Mouse (Mus musculus) liver, postnatal 0 days (tissue): ENCODE results near the gene Apc2. TPM values are rescaled to one million over a fixed set of nuclear protein-coding genes. Genes with fewer than 3 reads are reported as not detected.

Experiments
- ATAC-seq: fragments of 200-750 bp; cut with Nextera tagmentation; 2 replicates; pipeline ENCODE4 v1.8.0; 2017; ENCODE audit warnings: mild to moderate bottlenecking, moderate library complexity
- DNase-seq: peaks from one replicate; pipeline ENCODE4 v3.0.0-alpha.2; 2016
- H3K27ac ChIP-seq: fragments of 300-500 bp; sonication (generic); 2 replicates; pipeline ENCODE4 v1.5.1; 2014; ENCODE audit warnings: antibody characterized with exemption, moderate library complexity, mild to moderate bottlenecking, low read depth
- H3K27me3 ChIP-seq: fragments of 300-500 bp; sonication (generic); 2 replicates; pipeline ENCODE4 v1.6.1; 2014; ENCODE audit warnings: low read length, control low read depth, mixed read lengths; ENCODE audit not compliant: insufficient read depth
- H3K36me3 ChIP-seq: fragments of 300-500 bp; sonication (generic); replicated peaks from 2 replicates; pipeline ENCODE4 v1.6.1; 2014; ENCODE audit warnings: mild to moderate bottlenecking, control low read depth, low read length, moderate library complexity, mixed read lengths; ENCODE audit not compliant: insufficient read depth
- H3K4me1 ChIP-seq: fragments of 300-500 bp; sonication (generic); 2 replicates; pipeline ENCODE4 v1.6.1; 2014; ENCODE audit warnings: antibody characterized with exemption, mild to moderate bottlenecking, control low read depth; ENCODE audit not compliant: insufficient read depth
- H3K4me2 ChIP-seq: fragments of 300-500 bp; sonication (generic); 2 replicates; pipeline ENCODE4 v1.6.1; 2014; ENCODE audit warnings: low read depth, mild to moderate bottlenecking, low read length, moderate library complexity, mixed read lengths
- H3K4me3 ChIP-seq: fragments of 300-500 bp; sonication (generic); 2 replicates; pipeline ENCODE4 v1.5.1; 2014; ENCODE audit warnings: low read depth, low read length
- H3K9ac ChIP-seq: fragments of 300-500 bp; sonication (generic); replicated peaks from 2 replicates; pipeline ENCODE4 v1.6.1; 2014; ENCODE audit warnings: mild to moderate bottlenecking, moderate library complexity
- H3K9me3 ChIP-seq: fragments of 300-500 bp; sonication (generic); 2 replicates; pipeline ENCODE4 v1.6.1; 2016; ENCODE audit warnings: mild to moderate bottlenecking, control low read depth, low read length, mixed read lengths
- CTCF ChIP-seq: sonication (generic); IDR thresholded peaks from 2 replicates; pipeline ENCODE4 v1.5.1; 2016; ENCODE audit warnings: antibody characterized with exemption, low read depth
- EP300 ChIP-seq: IDR thresholded peaks from 2 replicates; pipeline ENCODE4 v1.6.1; 2016; ENCODE audit warnings: antibody characterized with exemption, low read depth, mild to moderate bottlenecking
- WGBS: fragments of 180-500 bp; shearing (Covaris S2); extraction: QIAGEN DNeasy Blood & Tissue Kit; methylation state at CpG from one replicate; pipeline ENCODE4 v1.1.7; 2014; ENCODE audit not compliant: insufficient replicate concordance; 5-methylcytosine and 5-hydroxymethylcytosine counted together
- polyA plus RNA-seq: library from polyadenylated mRNA; unstranded; fragments of >200 nt; fragmentation: Nextera tagmentation; extraction: Ambion mirVana; gene quantifications from 2 replicates; pipeline ENCODE4 v1.2.1, GENCODE M21; 2015

Apc2 gene
- polyA plus RNA-seq, 1 experiment from 2014 or later: 0.05 TPM

DNA sequence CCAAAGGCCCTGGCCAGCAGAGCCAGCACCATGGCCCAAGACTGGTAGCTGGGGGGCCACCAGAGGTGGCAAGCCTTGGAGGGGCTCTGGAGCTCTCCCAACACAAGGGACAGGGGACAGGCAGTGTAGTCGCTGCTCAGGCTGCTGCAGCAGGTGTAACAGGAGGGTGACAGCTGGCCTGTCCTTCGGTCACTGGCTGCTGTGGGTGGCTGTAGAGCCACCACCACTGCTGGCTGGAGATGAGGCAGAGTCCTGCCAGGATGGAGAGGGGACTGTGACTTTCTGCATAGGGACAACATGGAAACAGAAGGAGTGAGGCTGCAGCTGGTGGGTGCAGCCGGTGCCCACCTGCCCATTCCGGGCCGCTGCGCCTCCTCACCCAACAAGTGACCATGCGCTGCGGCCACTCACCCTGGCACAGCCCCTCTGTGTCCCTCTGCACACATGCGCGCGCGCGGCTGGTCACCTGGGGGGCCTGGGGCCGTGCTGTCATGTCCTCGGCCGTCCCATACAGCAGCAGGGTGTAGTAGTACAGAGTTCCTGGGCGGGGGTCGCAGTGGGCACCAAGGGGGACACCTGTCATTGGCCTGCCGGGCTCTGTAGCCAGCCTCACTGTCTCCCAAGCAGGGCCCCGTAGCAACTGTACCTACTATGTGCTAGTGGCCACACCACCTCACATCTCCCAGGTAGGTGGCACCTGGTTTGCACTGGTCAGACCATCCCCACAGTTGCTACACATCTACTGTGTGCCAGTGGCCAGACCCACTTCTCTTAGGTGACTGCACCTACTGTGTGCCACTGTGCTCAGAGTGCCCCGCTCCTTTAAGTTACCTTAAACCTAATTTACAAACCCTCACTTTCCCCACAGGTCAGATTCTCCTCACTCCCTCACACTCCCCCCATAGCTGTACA, 26.1 kb downstream of the Apc2 start:
- 85% methylated on average over 21 of the region's 21 CpGs for WGBS
- no peaks in the 10 kb centered on the region for H3K27me3 ChIP-seq
- H3K4me3 ChIP-seq: peak overlapping the region; percentile 66; the same call in 1 of the 2 replicates
- DNase-seq: no peak
- H3K9me3 ChIP-seq: no peaks in the 10 kb centered on the region
- TF ChIP-seq EP300: no peak
- no peak for TF ChIP-seq CTCF
- peak overlapping the region; percentile 95 for H3K27ac ChIP-seq
- H3K4me2 ChIP-seq: peak overlapping the region; percentile 100
- ATAC-seq: no peak
- peak overlapping the region; percentile 78 for H3K9ac ChIP-seq
- peaks cover 17% of the 10 kb centered on the region for H3K36me3 ChIP-seq
- peaks cover 41% of the 10 kb centered on the region for H3K4me1 ChIP-seq

DNA sequence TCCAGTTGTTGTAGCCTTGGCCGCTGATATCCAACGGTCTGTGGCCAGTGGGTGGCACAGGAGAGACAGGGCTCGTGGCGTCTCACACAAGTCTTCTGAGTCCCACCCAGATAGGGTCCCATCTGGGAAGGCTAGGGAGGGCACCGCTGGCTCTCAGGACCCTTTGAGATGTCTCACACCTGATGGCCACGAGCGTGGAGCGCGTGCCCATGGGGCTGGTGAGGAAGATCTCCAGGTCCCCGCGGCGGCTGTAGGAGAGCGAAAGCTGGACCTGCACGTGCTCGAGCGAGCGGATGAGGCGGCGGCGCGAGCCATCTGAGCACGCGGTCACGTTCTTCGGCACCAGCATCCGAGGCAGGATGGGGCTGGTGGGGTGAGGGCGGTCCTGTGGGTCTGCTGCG, 27.0 kb downstream of the Apc2 start:
- H3K27ac ChIP-seq: peak overlapping the region; percentile 95
- peak overlapping the region; percentile 78 for H3K9ac ChIP-seq
- H3K27me3 ChIP-seq: no peaks in the 10 kb centered on the region
- peak overlapping the region; percentile 100 for H3K4me2 ChIP-seq
- H3K4me3 ChIP-seq: peak overlapping the region; percentile 66
- H3K4me1 ChIP-seq: peaks cover 33% of the 10 kb centered on the region
- DNase-seq (peak; percentile 65), ATAC-seq (peak; percentile 24)
- TF ChIP-seq EP300: no peak
- TF ChIP-seq CTCF: peak; percentile 29
- H3K36me3 ChIP-seq: peaks cover 13% of the 10 kb centered on the region
- 1% methylated on average over 28 of the region's 28 CpGs for WGBS
- no peaks in the 10 kb centered on the region for H3K9me3 ChIP-seq

DNA sequence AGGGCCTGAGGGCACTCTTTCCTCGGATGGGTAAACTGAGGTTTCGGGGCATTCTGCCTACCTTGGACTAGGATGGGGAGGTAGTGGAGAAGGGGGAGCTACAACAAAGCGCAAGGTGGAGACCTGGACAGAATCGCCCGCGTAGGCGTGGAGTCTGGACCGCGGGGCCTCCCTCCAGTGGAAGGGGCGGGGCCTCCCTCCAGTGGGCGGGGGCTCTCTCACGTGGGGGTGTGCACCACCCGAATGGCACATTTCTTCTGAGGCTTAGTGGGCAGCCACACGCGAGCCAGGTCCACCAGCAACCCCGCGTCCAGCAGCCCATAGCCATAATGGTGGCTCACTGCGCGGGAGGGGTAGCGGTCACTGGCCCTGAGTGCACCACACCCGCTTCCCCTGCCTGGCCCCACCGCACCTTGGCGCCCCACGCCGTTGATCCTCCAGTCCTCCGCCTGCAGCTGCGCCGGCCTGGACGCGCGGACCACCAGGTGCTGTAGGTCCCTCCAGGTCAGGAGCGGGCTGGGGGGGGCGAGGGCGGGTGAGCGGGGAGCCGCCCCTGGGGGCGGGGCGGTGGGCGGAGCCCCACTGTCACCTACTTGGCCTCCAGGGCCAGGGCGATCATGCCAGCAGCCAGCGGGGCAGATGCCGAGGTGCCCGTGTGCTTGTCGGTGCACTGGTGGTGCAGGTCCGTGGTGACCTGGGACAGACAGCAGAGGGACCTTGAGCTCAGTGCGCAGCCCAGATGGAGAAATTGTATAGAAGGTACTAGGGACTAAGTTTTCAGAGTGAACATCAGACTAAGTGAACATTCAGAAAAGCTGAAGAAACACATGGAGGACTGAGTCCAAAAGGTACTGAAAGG, 27.7 kb downstream of the Apc2 start:
- Histone ChIP-seq H3K9ac (peak overlapping the region; percentile 78), H3K36me3 (peaks cover 7% of the 10 kb centered on the region; the same call in 1 of the 2 replicates), H3K27ac (peak overlapping the region; percentile 95), H3K4me3 (peak overlapping the region; percentile 66), H3K4me1 (peaks cover 33% of the 10 kb centered on the region), H3K4me2 (peak overlapping the region; percentile 100), H3K27me3 (no peaks in the 10 kb centered on the region), H3K9me3 (no peaks in the 10 kb centered on the region)
- DNase-seq (peak; percentile 89), ATAC-seq (peak; percentile 75)
- under 1% methylated on average over 42 of the region's 46 CpGs for WGBS
- TF ChIP-seq EP300 (peak; percentile 37; the same call in 1 of the 2 replicates), CTCF (0 out of 2 replicates have a peak, but pooled peaks have one; percentile 18)

DNA sequence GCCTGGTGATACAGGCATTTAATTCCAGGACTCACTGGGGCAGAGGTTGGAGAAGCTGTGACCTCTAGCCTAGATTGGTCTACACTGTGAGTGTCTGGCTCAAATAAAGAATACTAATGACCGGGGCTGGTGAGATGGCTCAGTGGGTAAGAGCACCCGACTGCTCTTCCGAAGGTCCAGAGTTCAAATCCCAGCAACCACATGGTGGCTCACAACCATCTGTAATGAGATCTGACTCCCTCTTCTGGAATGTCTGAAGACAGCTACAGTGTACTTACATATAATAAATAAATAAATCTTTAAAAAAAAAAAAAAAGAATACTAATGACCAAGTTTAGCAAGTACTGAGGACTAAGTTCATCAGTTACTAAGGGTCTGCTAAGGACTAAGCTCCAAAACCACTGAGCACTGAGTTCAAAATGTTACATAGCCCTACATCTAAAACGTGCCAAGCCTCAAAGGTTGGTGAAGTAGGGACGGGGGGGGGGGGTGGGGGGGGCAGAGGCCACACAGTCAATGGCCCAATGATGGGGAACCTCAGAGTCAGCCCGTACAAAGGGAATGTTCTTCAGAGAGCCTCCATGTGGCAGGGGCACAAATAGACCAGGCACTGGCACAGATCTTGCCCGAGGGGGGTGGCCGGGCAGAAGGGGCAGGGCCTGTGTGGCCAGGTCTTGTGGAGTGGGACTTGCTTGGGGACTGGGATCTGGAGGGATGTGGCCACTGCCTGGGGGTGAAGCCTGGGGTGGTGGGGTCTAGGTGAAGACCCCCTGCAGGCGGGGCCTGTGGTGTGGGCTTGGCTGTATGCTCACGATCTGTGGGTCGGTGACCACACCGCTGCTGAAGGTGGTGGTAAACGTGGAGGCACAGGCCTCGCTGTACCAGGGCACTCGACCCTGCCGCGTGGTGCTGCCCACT, 28.6 kb downstream of the Apc2 start:
- ATAC-seq: peak; percentile 64
- no peak for TF ChIP-seq CTCF
- TF ChIP-seq EP300: no peak
- H3K36me3 ChIP-seq: no peaks in the 10 kb centered on the region
- DNase-seq: no peak
- peak overlapping the region; percentile 100 for H3K4me2 ChIP-seq
- peak overlapping the region; percentile 66; the same call in 1 of the 2 replicates for H3K4me3 ChIP-seq
- H3K9ac ChIP-seq: peak overlapping the region; percentile 78; the same call in 1 of the 2 replicates
- H3K27me3 ChIP-seq: no peaks in the 10 kb centered on the region
- H3K27ac ChIP-seq: peak overlapping the region; percentile 95
- WGBS: 73% methylated on average over 17 of the region's 17 CpGs
- H3K9me3 ChIP-seq: no peaks in the 10 kb centered on the region
- H3K4me1 ChIP-seq: peaks cover 33% of the 10 kb centered on the region

DNA sequence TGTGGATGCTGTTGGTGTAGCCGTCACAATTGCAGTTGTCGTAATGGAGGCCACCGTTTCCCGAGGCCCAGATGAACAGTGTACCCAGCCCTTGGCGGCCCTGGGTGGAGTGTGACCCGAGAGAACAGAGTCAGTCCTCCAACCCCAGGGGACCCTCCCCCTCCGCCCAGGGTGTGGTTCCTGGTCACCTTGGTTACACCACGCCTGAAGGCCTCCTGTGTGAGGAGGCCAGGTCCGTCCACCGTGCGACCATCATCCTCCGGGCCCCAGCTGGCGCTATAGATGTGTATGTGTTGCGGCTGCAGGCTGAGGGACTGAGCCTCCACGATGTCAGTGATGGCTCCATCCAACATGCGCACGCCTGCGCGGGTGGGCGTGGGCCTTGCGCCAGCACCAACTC, 29.3 kb downstream of the Apc2 start:
- no peak for ATAC-seq
- WGBS: 81% methylated on average over 21 of the region's 21 CpGs
- H3K4me2 ChIP-seq: no peak overlapping the region

More for the DNA sequence above, 29.3 kb downstream of the Apc2 start:
- no peak overlapping the region for H3K9ac ChIP-seq
- H3K4me3 ChIP-seq: no peak overlapping the region
- H3K4me1 ChIP-seq: peaks cover 31% of the 10 kb centered on the region
- no peaks in the 10 kb centered on the region for H3K27me3 ChIP-seq
- no peak for DNase-seq
- no peak overlapping the region for H3K27ac ChIP-seq
- no peaks in the 10 kb centered on the region for H3K9me3 ChIP-seq
- no peaks in the 10 kb centered on the region for H3K36me3 ChIP-seq
- TF ChIP-seq CTCF (no peak), EP300 (no peak)
